Mouse (Mus musculus): ENCODE results near the gene Sult2b1. TPM values are rescaled to one million over a fixed set of nuclear protein-coding genes. Genes with fewer than 3 reads are reported as not detected.

The Sult2b1 gene
- total RNA-seq, 2 experiments from 2014 or later, result not detected

DNA sequence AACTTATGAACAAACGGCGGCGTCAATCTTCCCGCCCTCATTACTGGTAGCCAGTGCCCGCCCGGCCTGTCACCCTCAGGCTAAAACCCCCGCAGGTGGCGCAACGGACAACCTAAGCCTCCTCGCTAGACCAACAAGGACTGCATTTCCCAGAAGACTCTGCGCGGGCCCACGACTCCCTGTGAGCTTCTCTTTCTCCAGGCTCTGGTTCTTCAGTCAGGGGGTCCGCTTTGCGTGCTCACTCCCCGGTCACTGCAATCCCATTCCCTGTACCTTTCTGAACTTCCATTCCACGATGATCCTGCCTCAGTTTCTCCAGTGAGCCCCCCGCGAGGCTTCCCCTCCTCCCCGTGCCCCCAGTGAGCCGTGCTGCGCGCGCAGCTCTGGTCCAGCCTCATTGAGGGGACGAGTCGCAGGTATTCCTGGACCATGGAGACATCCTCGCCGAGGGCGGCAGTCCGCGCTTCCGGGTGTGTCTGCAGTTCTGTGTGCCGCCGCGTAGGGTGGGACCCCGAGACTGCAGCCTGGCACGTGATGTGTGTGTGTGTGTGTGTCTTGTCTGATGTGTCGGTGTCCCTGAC is 868 bp downstream of the Sult2b1 start, which contains the start of gene Lmtk3:
Lmtk3 (plus strand) TSS at position 228 of the 581 bp plus-strand sequence.
- Histone ChIP-seq H3K4me3 (peak within 1 kb of the TSS; percentile 81), H3K27ac (peak within 1 kb of the TSS; percentile 54; the same call in 1 of the 2 replicates)
- peak; percentile 48 for TF ChIP-seq CTCF (IDR thresholded peaks at IDR 0.05)
- peak; percentile 69 for DNase-seq
- intact Hi-C loops (cut with DNase I), result loop anchor here (5.0 kb wide), 1 partner anchor 36 kb away; no protein-coding TSS in a partner anchor

DNA sequence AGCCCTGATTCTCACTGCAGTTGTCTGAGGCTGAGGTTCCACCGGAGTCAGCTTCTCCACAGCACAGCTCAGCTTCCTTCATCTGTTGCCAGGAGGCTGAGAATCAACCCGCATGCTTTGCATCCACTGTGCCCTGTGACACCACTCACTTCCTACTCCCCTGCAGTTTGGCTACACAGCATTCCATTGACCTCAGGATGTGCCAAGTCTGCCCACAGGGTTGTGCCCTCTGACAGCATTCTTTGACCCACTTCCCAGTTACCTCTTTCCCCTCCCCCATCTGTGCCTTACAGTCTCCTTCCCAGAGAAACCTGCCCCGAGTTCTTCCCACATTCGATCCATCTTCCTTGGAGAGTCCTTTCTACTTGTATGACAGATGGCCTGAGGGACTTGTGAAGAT is 2.2 kb downstream of the Sult2b1 start:
- no peak overlapping the region for H3K4me3 ChIP-seq
- no peak for DNase-seq
- intact Hi-C loops (cut with DNase I), result loop anchor here (5.0 kb wide), 1 partner anchor 35 kb away; no protein-coding TSS in a partner anchor
- TF ChIP-seq CTCF (IDR thresholded peaks at IDR 0.05), result no peak
- no peak overlapping the region for H3K27ac ChIP-seq

DNA sequence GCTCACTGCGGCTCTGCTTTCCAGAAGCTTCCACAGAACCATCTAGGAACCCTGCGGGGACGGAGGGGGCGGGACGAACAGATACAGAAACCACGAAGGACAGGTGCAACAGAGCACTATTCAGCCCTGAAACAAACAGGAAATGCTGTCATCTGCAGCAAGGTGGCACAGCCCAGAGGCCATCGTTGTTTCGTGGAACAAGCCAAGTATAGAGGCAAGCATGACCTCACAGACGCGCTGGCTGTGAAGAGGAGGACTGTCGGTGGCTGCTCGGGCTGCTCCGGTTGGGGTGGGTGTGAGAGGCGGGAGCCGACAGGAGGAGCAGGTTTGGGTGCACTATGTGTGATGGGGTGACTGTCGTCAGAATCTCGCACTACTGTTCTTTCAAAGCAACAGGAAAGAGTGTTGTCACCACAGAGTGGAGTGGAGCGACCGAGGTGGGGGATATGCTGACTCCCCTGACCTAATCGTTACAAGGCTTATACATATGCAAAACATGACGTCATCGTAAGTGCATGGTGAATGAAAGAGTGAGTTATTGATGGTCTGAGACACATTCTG is 5.3 kb downstream of the Sult2b1 start:
- H3K27ac ChIP-seq, result no peak overlapping the region
- no peak for DNase-seq
- no peak for TF ChIP-seq CTCF (IDR thresholded peaks at IDR 0.05)
- intact Hi-C loops (cut with DNase I), result no loop called here
- H3K4me3 ChIP-seq, result no peak overlapping the region

DNA sequence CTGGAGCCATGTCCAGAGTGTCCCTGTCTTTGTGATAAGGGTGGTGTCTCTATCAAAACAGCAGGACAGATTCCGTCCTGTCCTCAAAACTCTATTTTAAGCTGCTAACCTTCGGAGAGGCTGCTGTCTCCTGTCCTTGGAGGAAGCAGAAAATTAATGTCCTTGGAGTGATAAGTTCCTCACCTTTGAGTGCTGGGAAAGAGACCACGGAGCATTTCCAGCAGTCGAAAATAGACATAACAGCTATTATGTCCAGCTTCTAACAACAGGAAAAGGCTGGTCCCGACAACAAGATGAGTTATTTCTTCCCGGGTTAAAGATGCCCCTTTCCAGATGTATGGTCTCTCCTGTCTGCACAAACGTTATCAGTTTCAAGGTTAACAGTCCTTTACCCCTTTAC is 9.2 kb downstream of the Sult2b1 start:
- Histone ChIP-seq H3K4me3 (no peak overlapping the region), H3K27ac (no peak overlapping the region)
- no peak for TF ChIP-seq CTCF (IDR thresholded peaks at IDR 0.05)
- intact Hi-C loops (cut with DNase I), result no loop called here
- no peak for DNase-seq

DNA sequence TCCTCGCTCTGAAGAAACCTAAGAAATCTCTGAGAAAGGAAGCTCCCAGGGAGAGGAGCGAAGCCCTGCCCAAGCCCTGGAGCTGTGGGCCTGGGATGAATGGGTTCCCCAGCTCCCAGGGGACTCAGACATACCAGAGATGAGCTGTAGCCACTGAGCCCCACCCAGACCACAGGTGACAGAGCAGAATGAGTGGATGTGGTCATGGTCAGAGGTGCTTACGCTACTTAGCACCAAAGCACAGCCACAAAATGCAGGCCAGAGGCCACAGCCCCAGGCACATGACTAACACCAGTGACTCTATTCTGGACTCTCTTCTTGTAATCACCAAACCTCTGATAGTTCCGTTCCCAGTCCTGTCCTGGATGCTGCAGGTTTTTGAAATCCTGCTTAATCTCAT is 13.4 kb downstream of the Sult2b1 start:
- DNase-seq, result no peak

DNA sequence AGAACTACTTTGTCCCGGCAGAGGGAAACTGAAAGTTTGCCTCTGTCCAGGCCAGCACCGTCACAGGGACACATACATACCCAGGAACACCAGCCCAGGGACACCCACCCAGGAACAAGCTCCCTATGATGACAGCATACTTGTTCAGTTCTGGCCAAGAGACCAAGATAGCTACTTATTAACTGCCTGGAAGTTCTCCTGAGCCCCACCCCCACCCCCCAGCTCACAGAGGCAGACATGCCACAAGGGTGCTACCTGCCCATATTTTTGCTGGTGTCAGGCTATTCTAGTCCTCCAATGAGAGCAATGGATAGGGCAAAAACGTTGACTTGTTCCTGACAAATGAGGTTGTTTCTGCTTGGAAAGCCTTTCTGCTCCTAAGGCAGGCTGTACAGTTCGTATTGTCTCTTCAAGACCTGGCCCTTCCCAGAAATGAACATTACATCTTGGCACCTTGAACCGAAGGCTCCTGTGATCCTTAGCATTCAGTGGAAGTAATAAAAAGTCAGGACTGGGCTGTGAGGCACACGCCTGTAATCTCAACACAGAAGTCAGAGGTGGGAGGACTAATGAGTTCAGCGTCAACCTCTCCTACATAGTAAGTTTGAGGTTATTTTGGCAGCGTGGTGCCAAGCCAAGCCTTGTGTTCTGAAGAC is 13.9 kb downstream of the Sult2b1 start:
- DNase-seq, result no peak
- TF ChIP-seq CTCF (IDR thresholded peaks at IDR 0.05), result no peak
- intact Hi-C loops (cut with DNase I), result no loop called here
- Histone ChIP-seq H3K4me3 (no peak overlapping the region), H3K27ac (no peak overlapping the region)

More for the DNA sequence above, 13.4 kb downstream of the Sult2b1 start:
- intact Hi-C loops (cut with DNase I), result no loop called here
- no peak overlapping the region for H3K27ac ChIP-seq
- H3K4me3 ChIP-seq, result no peak overlapping the region
- no peak for TF ChIP-seq CTCF (IDR thresholded peaks at IDR 0.05)

DNA sequence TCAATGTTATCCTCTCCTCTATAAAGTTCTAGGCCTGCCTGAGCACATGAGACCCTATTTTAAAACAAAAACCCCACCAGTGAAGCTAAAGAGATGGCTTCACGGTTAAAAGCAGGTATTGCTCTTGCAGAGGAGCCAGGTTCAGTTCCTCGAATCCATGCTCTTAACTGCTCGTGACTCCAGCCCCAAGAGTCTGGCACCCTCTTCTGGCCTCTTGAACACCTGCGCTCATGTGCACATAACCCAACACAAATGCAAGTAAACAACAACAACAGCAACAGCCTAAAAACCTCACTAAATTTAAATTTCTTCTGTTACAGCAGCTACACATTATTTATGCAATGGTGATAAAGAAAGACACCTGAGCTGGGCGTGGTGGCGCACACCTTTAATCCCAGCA is 17.0 kb downstream of the Sult2b1 start:
- no peak for DNase-seq
- Histone ChIP-seq H3K27ac (no peak overlapping the region), H3K4me3 (no peak overlapping the region)
- intact Hi-C loops (cut with DNase I), result no loop called here
- no peak for TF ChIP-seq CTCF (IDR thresholded peaks at IDR 0.05)

DNA sequence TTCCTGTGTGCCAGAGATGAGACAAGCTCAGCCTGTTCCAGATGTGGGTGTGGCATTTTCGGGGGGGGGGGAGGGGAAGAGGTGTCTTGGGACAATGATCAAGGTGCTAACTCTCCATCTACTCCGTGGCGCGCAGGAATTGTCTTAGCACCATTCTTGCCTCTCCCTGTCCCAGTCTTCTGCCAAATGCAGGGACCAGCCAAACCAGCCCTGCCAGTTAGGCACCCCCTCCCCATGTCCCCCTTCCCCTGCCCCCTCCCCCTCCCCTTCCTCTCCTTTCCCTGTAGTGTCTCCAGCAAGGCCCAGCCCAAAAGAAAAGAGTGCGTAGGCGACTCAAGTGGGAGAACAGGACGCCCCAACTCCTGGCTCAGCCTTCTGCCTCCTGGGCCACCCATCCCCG is 17.7 kb downstream of the Sult2b1 start:
- intact Hi-C loops (cut with DNase I), result no loop called here
- H3K27ac ChIP-seq, result no peak overlapping the region
- no peak for DNase-seq
- no peak for TF ChIP-seq CTCF (IDR thresholded peaks at IDR 0.05)
- no peak overlapping the region for H3K4me3 ChIP-seq

DNA sequence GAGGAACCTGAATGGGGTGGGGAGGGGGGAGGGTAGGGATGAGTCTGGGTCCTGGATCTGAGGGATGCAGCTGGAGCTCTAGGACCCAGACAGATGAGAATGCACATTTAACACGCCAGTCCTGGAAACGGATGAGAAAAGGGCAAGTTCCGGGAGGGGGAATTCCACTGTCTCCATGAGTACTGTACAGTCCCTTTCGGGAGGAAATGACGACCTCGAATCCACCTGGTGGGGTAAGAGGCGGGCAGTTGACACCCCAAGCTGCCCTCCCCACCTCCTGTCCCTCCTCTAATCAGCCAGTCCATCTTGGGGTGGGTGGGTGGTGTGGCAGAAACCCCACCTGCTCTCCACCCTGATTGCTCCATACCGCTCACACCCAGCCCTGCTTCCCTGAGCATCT is 18.5 kb downstream of the Sult2b1 start:
- H3K27ac ChIP-seq, result no peak overlapping the region
- intact Hi-C loops (cut with DNase I), result no loop called here
- no peak for DNase-seq

DNA sequence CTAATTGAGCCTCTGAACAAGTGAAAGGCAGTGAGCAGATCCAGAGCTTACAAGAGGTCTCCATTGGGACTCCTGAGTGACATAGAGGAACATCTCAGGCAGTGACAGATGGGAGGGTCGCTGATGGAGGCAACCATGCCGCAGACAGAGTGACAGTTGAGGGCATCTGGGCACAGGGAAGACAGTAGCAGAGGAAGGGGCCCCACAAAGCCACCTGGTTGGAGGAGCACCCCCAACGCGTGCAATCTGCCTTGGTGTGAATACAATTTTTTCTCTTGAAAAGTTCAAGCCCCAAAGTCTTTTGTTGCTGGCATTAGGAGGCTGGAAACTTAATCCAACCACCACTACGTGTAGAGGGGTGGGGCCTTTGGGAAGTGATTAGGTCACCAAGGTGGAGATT is 24.3 kb downstream of the Sult2b1 start:
- intact Hi-C loops (cut with DNase I), result no loop called here

More for the DNA sequence above, 18.5 kb downstream of the Sult2b1 start:
- no peak for TF ChIP-seq CTCF (IDR thresholded peaks at IDR 0.05)
- H3K4me3 ChIP-seq, result no peak overlapping the region

DNA sequence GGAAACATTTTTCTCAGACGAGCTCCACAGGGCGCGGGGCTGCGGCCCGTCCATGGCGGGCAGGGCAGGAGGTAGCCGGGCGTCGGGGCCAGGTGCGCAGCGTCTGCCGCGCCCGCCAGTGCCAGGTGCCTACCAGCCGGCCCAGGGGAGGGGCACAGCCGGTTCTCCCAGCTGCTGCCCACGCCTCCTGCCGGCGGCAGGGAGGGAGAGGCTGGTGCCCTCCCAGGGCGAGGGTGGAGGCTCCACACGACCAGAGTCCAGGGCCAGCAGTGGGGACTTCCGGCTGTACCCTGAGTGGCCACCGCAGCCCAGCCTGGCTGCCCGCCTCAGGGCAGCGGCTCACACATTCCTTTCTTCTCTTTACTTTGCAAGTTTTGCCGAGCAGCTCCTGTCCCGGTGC is 25.1 kb downstream of the Sult2b1 start:
- DNase-seq, result no peak
- intact Hi-C loops (cut with DNase I), result no loop called here
- no peak overlapping the region for H3K27ac ChIP-seq
- H3K4me3 ChIP-seq, result no peak overlapping the region
- TF ChIP-seq CTCF (IDR thresholded peaks at IDR 0.05), result no peak

More for the DNA sequence above, 24.3 kb downstream of the Sult2b1 start:
- no peak for DNase-seq
- Histone ChIP-seq H3K4me3 (no peak overlapping the region), H3K27ac (no peak overlapping the region)
- TF ChIP-seq CTCF (IDR thresholded peaks at IDR 0.05), result no peak

DNA sequence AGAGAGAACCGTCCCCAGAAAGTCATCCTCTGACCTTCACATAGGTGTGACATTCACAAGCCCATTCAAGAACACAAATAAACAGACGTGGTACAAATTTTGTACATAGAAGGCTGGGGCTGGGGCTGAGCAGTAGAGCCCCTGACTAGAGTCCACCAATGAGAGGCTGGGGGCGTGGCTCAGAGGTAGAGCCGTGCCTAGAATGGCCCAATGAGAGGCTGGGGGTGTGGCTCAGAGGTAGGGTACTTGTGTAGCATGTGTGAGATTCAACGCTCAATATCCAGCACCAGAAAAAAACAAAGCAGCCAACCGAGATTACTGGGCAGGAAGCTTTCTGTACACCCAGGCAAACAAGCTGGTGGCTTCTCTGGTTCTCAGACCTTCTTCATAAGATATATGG is 28.8 kb downstream of the Sult2b1 start:
- intact Hi-C loops (cut with DNase I), result no loop called here
- Histone ChIP-seq H3K27ac (no peak overlapping the region), H3K4me3 (no peak overlapping the region)
- no peak for TF ChIP-seq CTCF (IDR thresholded peaks at IDR 0.05)
- DNase-seq, result no peak

DNA sequence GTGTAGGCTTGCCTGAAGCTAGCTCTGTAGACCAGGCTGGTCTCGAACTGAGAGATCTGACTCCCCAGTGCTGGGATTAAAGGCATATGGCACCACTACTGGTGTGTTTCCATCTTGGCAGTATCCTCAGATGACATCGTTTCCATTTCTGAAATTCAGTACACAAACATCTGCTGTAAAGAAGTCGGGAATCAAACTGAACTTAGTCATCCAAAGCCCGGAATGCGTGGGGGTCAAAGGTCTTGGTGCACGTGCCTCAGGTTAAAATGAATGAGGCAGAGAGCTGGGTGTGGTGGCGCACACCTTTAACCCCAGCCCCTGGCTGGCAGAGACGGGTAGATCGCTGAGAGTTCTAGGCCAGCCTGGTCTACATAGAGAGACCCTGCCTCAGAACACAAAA is 34.3 kb downstream of the Sult2b1 start:
- Histone ChIP-seq H3K4me3 (no peak overlapping the region), H3K27ac (no peak overlapping the region)
- no peak for DNase-seq
- intact Hi-C loops (cut with DNase I), result no loop called here
- TF ChIP-seq CTCF (IDR thresholded peaks at IDR 0.05), result no peak

All from gastrocnemius, adult 2 months (tissue).